Mouse (Mus musculus): ENCODE measurements around the gene Sf3b3.

DNA sequence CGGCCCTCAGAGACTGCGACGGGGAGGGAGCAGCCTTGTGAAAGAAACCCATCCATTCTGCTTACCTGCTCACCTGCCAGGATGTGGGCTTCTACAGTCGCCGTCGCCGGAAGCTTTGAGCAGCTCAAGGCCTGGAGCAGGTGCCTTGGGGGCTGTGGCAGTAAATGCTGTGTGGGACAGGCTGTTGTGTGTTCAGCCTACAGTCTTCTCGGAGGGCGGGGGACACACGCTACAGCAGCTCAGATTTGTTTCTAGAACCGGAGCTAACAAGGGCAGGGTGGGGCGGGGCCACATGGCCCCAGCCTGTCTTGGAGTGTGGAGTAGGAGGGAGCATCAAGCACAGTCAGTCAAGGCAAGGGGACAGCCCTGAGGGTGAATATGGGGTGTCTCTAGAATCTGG lies 40.9 kb downstream of the Sf3b3 start, which contains the start of gene Il34:
- TF ChIP-seq MAFK (IDR thresholded peaks at IDR 0.05; ENCODE audit: borderline replicate concordance, low read depth, low read length) (no peak), JUND (IDR thresholded peaks at IDR 0.05; ENCODE audit: low read depth, low read length) (no peak), TCF12 (IDR thresholded peaks at IDR 0.05; ENCODE audit: low read depth, low read length) (no peak)
